Mouse (Mus musculus) neural tube, embryonic 11.5 days (tissue): ENCODE measurements around the gene Tmem176b. TPM values are rescaled to one million over a fixed set of nuclear protein-coding genes. Genes with fewer than 3 reads are reported as not detected.
"Not testable (repeated sequence)": the region's sequence is repeated elsewhere in the genome, so short reads cannot be mapped to it uniquely, and the experiment has no call there.

Experiments
- ATAC-seq: fragments of 200-750 bp; cut with Nextera tagmentation; 2 replicates; pipeline ENCODE4 v1.8.0; 2017; ENCODE audit warnings: moderate number of reproducible peaks, mild to moderate bottlenecking, moderate TSS enrichment, moderate library complexity; ENCODE audit not compliant: insufficient read depth, low FRiP score, low TSS enrichment
- DNase-seq: peaks from one replicate; pipeline ENCODE4 v3.0.0-alpha.2; 2015; ENCODE audit warnings: low spot score
- H3K27ac ChIP-seq: fragments of 300-500 bp; sonication (generic); 2 replicates; pipeline ENCODE4 v1.5.1; 2014; ENCODE audit warnings: low read depth, mild to moderate bottlenecking, low read length
- H3K27me3 ChIP-seq: fragments of 300-500 bp; sonication (generic); 2 replicates; pipeline ENCODE4 v1.6.1; 2014; ENCODE audit warnings: mild to moderate bottlenecking, low read length, mixed read lengths; ENCODE audit not compliant: control insufficient read depth, insufficient read depth
- H3K36me3 ChIP-seq: fragments of 300-500 bp; sonication (generic); 2 replicates; pipeline ENCODE4 v1.6.1; 2014; ENCODE audit warnings: mild to moderate bottlenecking, low read length, moderate library complexity, mixed read lengths; ENCODE audit not compliant: control insufficient read depth, insufficient read depth
- H3K4me1 ChIP-seq: fragments of 300-500 bp; sonication (generic); 2 replicates; pipeline ENCODE4 v1.6.1; 2014; ENCODE audit warnings: low read length, mixed read lengths; ENCODE audit not compliant: control insufficient read depth, insufficient read depth
- H3K4me2 ChIP-seq: fragments of 300-500 bp; sonication (generic); 2 replicates; pipeline ENCODE4 v1.6.1; 2014; ENCODE audit warnings: low read depth, mild to moderate bottlenecking, moderate library complexity
- H3K4me3 ChIP-seq: fragments of 300-500 bp; sonication (generic); 2 replicates; pipeline ENCODE4 v1.5.1; 2014; ENCODE audit warnings: low read depth, low read length
- H3K9ac ChIP-seq: fragments of 300-500 bp; sonication (generic); 2 replicates; pipeline ENCODE4 v1.6.1; 2014; ENCODE audit warnings: mild to moderate bottlenecking, low read length
- H3K9me3 ChIP-seq: fragments of 300-500 bp; sonication (generic); 2 replicates; pipeline ENCODE4 v1.6.1; 2016; ENCODE audit warnings: low read length; ENCODE audit not compliant: control insufficient read depth
- WGBS: fragments of 180-500 bp; shearing (Covaris S2); extraction: QIAGEN DNeasy Blood & Tissue Kit; methylation state at CpG from one replicate; pipeline ENCODE4 v1.1.7; 2014; 5-methylcytosine and 5-hydroxymethylcytosine counted together
- polyA plus RNA-seq: library from polyadenylated mRNA; unstranded; fragments of >200 nt; fragmentation: Nextera tagmentation; extraction: Ambion mirVana; gene quantifications from 2 replicates; pipeline ENCODE4 v1.2.1, GENCODE M21; 2014

Tmem176b gene
- polyA plus RNA-seq = 49.0 and 59.2 TPM in 2 replicates

DNA sequence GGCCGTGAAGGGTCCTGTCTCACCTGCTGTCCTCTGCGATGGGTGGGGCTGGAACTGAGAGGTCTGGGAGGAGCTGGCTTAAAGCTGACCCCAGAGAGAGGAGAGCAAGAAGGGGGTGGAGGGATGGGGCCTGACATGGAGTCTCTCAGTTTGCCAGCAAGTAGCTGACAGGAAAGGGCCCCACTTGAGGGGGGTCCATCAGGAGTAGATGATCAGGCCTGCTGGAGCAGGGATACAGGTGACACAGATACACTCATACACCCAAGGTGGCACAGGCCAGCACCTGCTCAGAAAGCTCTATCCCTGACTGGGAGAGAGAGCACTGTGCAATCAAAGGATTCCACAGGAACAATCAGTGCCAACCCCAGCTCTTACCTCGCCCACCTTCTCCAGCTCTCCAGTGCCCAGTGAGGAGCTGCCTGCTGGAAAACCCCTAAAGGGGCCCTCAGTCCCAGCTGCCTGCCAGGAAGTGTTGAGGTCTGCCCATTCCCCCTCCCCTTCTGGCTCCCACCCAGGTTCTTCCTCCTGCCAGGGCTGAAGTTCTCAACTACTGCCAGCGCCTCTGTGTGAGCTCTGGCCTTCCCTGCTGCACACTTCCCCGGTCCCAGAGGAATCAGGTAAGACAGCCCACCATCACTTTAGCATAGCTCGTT is at the start of gene Tmem176b:
Gene Tmem176b, minus strand, starts transcription at position 524 of the 653 bp plus-strand sequence.
- peak within 1 kb of the TSS; percentile 14 for H3K9ac ChIP-seq
- peak; percentile 76 for DNase-seq
- H3K27ac ChIP-seq = no peak within 1 kb of the TSS
- H3K36me3 ChIP-seq = no peaks in the 10 kb centered on the region
- ATAC-seq = peak; percentile 50; the same call in 1 of the 2 replicates
- H3K4me3 ChIP-seq = peak within 1 kb of the TSS; percentile 18; the same call in 1 of the 2 replicates
- H3K4me2 ChIP-seq = peak within 1 kb of the TSS; percentile 35
- 26% methylated on average over 6 of the region's 6 CpGs for WGBS
- no peaks in the 10 kb centered on the region for H3K27me3 ChIP-seq
- no peaks in the 10 kb centered on the region for H3K4me1 ChIP-seq
- H3K9me3 ChIP-seq = no peaks in the 10 kb centered on the region

DNA sequence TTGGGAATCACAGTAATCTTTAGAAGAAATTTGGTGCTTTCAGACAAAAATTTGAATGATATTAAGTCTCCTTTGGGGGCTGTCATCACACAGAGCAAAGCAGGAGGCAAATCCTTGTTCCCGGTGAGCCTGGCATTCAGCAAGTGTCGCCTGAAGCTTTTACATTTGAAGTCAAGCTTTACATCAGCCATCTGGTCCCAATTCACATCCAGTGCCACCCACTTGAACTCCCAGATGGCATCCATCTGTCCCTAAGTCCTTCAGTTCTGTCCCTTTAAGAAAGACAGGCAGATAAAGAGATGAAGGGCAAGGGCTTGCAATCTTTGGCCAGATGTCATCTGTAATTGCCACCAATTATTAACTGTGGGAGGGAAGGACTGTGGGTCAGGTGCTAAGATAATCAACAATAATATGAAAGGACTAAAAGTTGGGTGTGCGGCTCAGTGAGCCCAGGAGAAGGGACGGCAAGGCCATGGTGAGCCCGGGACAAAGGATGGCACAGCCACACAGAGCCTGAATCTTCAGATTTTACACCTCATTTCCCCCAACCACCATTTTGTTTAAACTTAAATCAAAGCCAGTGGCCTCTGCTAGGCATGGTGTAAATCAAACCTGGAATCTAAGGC is 35.3 kb upstream of the Tmem176b start:
- DNase-seq (no peak), ATAC-seq (no peak)
- no peaks in the 10 kb centered on the region for H3K4me1 ChIP-seq
- no peaks in the 10 kb centered on the region for H3K9me3 ChIP-seq
- 49% methylated on average over 5 of the region's 5 CpGs for WGBS
- no peak overlapping the region for H3K4me3 ChIP-seq
- H3K9ac ChIP-seq = no peak overlapping the region
- no peaks in the 10 kb centered on the region for H3K27me3 ChIP-seq
- H3K36me3 ChIP-seq = no peaks in the 10 kb centered on the region
- no peak overlapping the region for H3K27ac ChIP-seq
- no peak overlapping the region for H3K4me2 ChIP-seq

DNA sequence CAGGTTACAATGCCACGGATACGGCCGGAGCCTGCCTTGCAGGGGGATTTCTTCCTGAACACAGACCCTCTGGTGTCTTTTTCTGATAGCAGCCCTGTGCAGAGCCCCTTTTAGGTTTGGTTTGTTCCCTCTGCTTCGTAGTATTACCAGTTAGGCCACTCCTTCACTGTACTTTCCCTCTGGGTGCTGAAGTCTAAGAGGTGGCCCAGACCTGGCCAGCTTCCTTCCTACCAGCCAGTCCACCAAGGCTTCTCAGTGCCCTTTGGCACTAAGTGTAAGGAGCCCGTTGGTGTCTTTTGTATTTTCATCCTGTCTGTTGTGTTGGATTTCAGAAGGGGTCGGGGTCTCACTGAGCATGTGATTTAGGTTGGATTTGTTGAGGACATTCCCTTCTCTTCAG is 34.2 kb upstream of the Tmem176b start:
- ATAC-seq (no peak), DNase-seq (no peak)
- Histone ChIP-seq H3K36me3 (no peaks in the 10 kb centered on the region), H3K9me3 (no peaks in the 10 kb centered on the region), H3K4me2 (no peak overlapping the region), H3K9ac (no peak overlapping the region), H3K27ac (no peak overlapping the region), H3K27me3 (no peaks in the 10 kb centered on the region), H3K4me1 (no peaks in the 10 kb centered on the region), H3K4me3 (no peak overlapping the region)
- WGBS = 90% methylated on average over 6 of the region's 6 CpGs

DNA sequence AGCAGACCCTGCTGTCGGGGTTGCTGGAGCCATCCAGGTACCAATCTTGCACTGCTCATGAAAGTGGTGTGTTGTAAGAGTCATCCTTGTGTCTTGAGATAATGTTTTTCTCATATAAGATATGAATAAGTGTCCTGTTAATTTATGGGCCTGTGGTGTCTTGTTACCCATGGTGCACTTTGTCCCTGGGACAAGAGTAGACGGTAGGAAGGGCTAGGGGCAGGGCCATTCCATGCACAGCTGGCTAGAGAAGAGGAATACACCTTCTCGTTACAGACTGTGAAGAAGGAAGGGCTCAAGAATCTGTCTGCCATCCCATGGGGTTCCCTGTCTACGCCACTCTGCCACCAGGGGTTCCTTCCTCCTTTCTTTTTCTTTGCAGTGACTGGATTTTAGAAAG is 33.3 kb upstream of the Tmem176b start:
- Histone ChIP-seq H3K27me3 (no peaks in the 10 kb centered on the region), H3K9ac (no peak overlapping the region), H3K36me3 (no peaks in the 10 kb centered on the region), H3K4me1 (no peaks in the 10 kb centered on the region), H3K4me3 (no peak overlapping the region), H3K4me2 (no peak overlapping the region), H3K27ac (no peak overlapping the region), H3K9me3 (no peaks in the 10 kb centered on the region)
- ATAC-seq (no peak), DNase-seq (no peak)
- 81% methylated on average over 4 of the region's 4 CpGs for WGBS

DNA sequence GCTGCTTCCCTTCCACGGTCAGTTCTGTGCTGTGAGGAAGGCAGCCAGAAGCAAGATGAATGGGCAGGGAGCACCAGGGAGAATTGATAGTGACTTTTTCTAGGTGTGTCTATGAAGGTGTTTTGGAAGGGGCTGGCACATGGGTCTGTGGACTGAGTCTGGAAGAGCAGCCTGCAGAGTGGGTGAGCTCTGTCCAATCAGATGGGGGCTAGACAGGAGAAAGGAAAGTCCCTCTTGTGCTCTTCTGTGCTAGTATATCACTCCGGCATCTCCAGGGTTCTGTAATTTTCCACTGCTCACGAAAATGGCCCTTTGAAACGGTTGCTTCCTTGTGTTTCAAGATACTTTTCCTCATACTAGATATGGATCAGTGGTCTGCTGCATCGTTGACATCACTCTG is 31.3 kb upstream of the Tmem176b start, which contains the start of gene Aoc1:
Gene Aoc1, plus strand, starts transcription at position 301 of the 400 bp plus-strand sequence.
- Histone ChIP-seq H3K9me3 (no peaks in the 10 kb centered on the region), H3K4me2 (no peak within 1 kb of the TSS), H3K9ac (no peak within 1 kb of the TSS), H3K27me3 (no peaks in the 10 kb centered on the region), H3K4me3 (no peak within 1 kb of the TSS), H3K4me1 (no peaks in the 10 kb centered on the region), H3K36me3 (no peaks in the 10 kb centered on the region), H3K27ac (no peak within 1 kb of the TSS)
- ATAC-seq (no peak), DNase-seq (no peak)
- WGBS = 83% methylated on average over 5 of the region's 5 CpGs

DNA sequence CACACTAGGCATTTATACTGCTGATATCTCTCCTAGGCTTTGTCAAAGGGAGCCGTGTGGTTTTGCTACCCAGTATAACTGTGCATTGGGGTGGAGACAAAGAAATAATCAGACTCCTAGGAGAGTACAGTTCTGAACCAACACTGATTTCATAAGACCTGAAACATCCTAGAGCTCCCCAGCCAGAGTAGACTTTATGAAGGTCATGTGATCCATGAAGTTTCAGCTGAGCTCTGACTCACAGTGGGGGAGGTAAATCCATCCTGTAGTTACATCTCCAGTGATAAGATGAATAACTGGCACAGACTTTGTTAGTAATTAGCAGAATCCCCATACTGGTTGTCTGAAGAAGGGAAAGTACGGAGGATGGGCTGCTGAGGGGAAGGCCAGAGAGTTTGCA is 28.5 kb upstream of the Tmem176b start:
- no peaks in the 10 kb centered on the region for H3K27me3 ChIP-seq
- peaks cover 2% of the 10 kb centered on the region; the same call in 1 of the 2 replicates for H3K4me1 ChIP-seq

DNA sequence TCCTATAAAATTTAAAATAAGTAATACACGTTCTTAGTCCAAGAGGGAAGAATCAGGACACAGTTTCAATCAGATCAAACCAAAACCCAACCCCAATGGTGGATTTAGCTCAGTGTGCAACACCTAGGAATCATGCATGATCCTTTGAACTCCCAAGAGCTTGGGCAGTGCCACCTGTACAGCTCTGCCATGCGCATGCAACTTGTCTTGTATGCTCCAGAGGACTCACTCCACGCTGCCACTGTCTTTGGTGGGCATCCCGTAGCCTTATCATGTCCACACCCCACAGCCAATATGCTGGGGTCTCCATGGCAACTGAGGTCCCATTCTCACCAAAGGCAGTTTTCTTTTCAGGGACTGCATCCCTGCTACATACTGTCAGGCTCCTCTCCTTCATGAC is 25.9 kb upstream of the Tmem176b start:
- Histone ChIP-seq H3K9me3 (no peaks in the 10 kb centered on the region), H3K27ac (no peak overlapping the region)

More for the DNA sequence above, 28.5 kb upstream of the Tmem176b start:
- no peak overlapping the region for H3K4me3 ChIP-seq
- H3K9me3 ChIP-seq = no peaks in the 10 kb centered on the region
- 80% methylated on average over 2 of the region's 2 CpGs for WGBS
- ATAC-seq (no peak), DNase-seq (no peak)
- H3K9ac ChIP-seq = no peak overlapping the region
- H3K36me3 ChIP-seq = no peaks in the 10 kb centered on the region
- no peak overlapping the region for H3K27ac ChIP-seq
- no peak overlapping the region for H3K4me2 ChIP-seq

DNA sequence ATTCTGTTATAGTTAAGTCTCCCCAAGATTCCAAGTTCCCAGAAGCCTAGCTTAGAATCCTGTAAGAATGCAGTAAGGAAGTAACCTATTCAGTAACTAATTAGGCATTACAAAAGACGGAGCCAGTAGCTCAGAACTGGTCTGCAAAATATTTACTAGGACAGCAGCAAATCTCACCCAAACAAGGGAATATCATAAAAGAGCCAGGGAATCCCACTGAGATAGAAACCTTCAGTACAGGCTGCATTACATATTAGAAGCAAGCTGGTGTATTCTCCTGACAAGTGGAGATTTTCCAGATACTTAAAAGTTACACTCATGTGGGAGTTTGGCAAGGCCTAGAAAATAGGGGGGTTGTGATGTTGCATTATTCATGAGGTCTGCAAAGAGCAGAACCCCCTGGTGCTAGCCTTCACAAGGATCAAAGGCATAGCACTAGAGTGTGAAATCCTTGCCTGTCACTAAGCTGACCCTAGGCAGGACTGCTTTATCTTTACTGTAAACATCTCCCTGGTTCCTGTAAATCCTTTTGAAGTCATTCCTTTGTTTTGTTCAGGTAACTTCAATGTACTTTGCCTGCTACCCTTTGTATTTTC is 25.2 kb upstream of the Tmem176b start:
- not testable (repeated sequence) for H3K9me3 ChIP-seq, H3K4me1 ChIP-seq, H3K27ac ChIP-seq, H3K4me2 ChIP-seq, H3K36me3 ChIP-seq, H3K9ac ChIP-seq, H3K4me3 ChIP-seq, H3K27me3 ChIP-seq, ATAC-seq
- peak; percentile 27 for DNase-seq
- 15% methylated on average over 1 of the region's 1 CpGs for WGBS

More for the DNA sequence above, 25.9 kb upstream of the Tmem176b start:
- Histone ChIP-seq H3K27me3 (no peaks in the 10 kb centered on the region), H3K9ac (no peak overlapping the region), H3K4me3 (no peak overlapping the region), H3K36me3 (no peaks in the 10 kb centered on the region), H3K4me2 (no peak overlapping the region), H3K4me1 (peaks cover 2% of the 10 kb centered on the region; the same call in 1 of the 2 replicates)
- WGBS = 40% methylated on average over 4 of the region's 4 CpGs
- peak; percentile 31 for DNase-seq
- peak; percentile 35; the same call in 1 of the 2 replicates for ATAC-seq
